Mouse (Mus musculus) lung, adult 2 months (tissue): ENCODE data around the gene Dennd2c. TPM values are rescaled to one million over a fixed set of nuclear protein-coding genes. Genes with fewer than 3 reads are reported as not detected.

Experiments used
- DNase-seq: peaks from one replicate; pipeline ENCODE4 v3.0.0; 2022
- H3K4me1 ChIP-seq: fragments of 200-500 bp; 2 replicates; pipeline ENCODE4 v1.6.1; 2011; ENCODE audit warnings: low read length; ENCODE audit not compliant: control insufficient read depth, insufficient read depth
- H3K4me3 ChIP-seq: fragments of 200-500 bp; replicated peaks from 2 replicates; pipeline ENCODE3; 2011; ENCODE audit warnings: low read depth, mild to moderate bottlenecking, control low read depth, low read length; ENCODE audit errors: extremely low read depth
- CTCF ChIP-seq: fragments of 200-500 bp; IDR thresholded peaks from 2 replicates; pipeline ENCODE4 v1.5.1; 2011; ENCODE audit warnings: mild to moderate bottlenecking, low read length, control low read depth; ENCODE audit not compliant: insufficient read depth
- POLR2A ChIP-seq: fragments of 200-500 bp; IDR thresholded peaks from 2 replicates; pipeline ENCODE4 v1.6.1; 2011; ENCODE audit warnings: low read depth, mild to moderate bottlenecking, control low read depth, low read length, borderline replicate concordance; ENCODE audit errors: extremely low read depth
- WGBS: fragments of 180-500 bp; shearing (Covaris S2); methylation state at CpG from one replicate; pipeline ENCODE4 v1.1.7; 2018; 5-methylcytosine and 5-hydroxymethylcytosine counted together
- polyA plus RNA-seq: library from polyadenylated mRNA; depleted of rRNA; stranded (reverse); fragments of >200 nt; gene quantifications from 2 replicates; pipeline ENCODE4 v1.2.3, GENCODE M21; 2012

Dennd2c gene
- polyA plus RNA-seq, 1 experiment: 3.7 TPM

- H3K4me3 ChIP-seq: no peak overlapping the region
- no peak for DNase-seq
- TF ChIP-seq POLR2A (no peak), CTCF (no peak)
- H3K4me1 ChIP-seq: no peaks in the 10 kb centered on the region
- 84% methylated on average over 9 of the region's 9 CpGs for WGBS
Measured at GRCm38 (mm10) chr3:103079301-103079700, 23.1 kb upstream of the Dennd2c start.

- no peak for DNase-seq
- WGBS: 54% methylated on average over 11 of the region's 11 CpGs
- Histone ChIP-seq H3K4me3 (no peak overlapping the region), H3K4me1 (no peaks in the 10 kb centered on the region)
- TF ChIP-seq CTCF (no peak), POLR2A (no peak)
Measured at GRCm38 (mm10) chr3:103081051-103081450, 21.4 kb upstream of the Dennd2c start.

GRCm38 (mm10) chr3:103081861-103082453 lies 20.4 kb upstream of the Dennd2c start:
- no peaks in the 10 kb centered on the region for H3K4me1 ChIP-seq
- no peak for TF ChIP-seq POLR2A
- no peak for TF ChIP-seq CTCF
- no peak overlapping the region for H3K4me3 ChIP-seq
- 81% methylated on average over 17 of the region's 17 CpGs for WGBS
- no peak for DNase-seq

- H3K4me1 ChIP-seq: no peaks in the 10 kb centered on the region
- no peak for DNase-seq
- H3K4me3 ChIP-seq: no peak overlapping the region
- TF ChIP-seq POLR2A (no peak), CTCF (no peak)
- 77% methylated on average over 5 of the region's 5 CpGs for WGBS
Measured at GRCm38 (mm10) chr3:103082761-103083160, 19.6 kb upstream of the Dennd2c start.

GRCm38 (mm10) chr3:103085986-103086385 lies 16.4 kb upstream of the Dennd2c start:
- TF ChIP-seq POLR2A: no peak
- no peak for TF ChIP-seq CTCF
- DNase-seq: no peak
- no peak overlapping the region for H3K4me3 ChIP-seq
- no peaks in the 10 kb centered on the region for H3K4me1 ChIP-seq
- WGBS: 77% methylated on average over 3 of the region's 3 CpGs

- WGBS: 79% methylated on average over 2 of the region's 2 CpGs
- H3K4me3 ChIP-seq: no peak overlapping the region
- no peak for DNase-seq
- no peaks in the 10 kb centered on the region for H3K4me1 ChIP-seq
- TF ChIP-seq CTCF (no peak), POLR2A (no peak)
Measured at GRCm38 (mm10) chr3:103091753-103092152, 10.7 kb upstream of the Dennd2c start.

GRCm38 (mm10) chr3:103098662-103099061 lies 3.7 kb upstream of the Dennd2c start:
- no peak for DNase-seq
- TF ChIP-seq CTCF: no peak
- TF ChIP-seq POLR2A: no peak
- Histone ChIP-seq H3K4me1 (peaks cover 5% of the 10 kb centered on the region), H3K4me3 (no peak overlapping the region)
- WGBS: 79% methylated on average over 23 of the region's 23 CpGs

GRCm38 (mm10) chr3:103099667-103100066 lies 2.7 kb upstream of the Dennd2c start:
- TF ChIP-seq CTCF: no peak
- TF ChIP-seq POLR2A: no peak
- no peak for DNase-seq
- 86% methylated on average over 6 of the region's 6 CpGs for WGBS
- H3K4me1 ChIP-seq: peaks cover 5% of the 10 kb centered on the region
- H3K4me3 ChIP-seq: no peak overlapping the region

- DNase-seq: no peak
- no peak for TF ChIP-seq CTCF
- TF ChIP-seq POLR2A: no peak
- H3K4me1 ChIP-seq: peaks cover 5% of the 10 kb centered on the region
- no peak overlapping the region for H3K4me3 ChIP-seq
- 30% methylated on average over 2 of the region's 2 CpGs for WGBS
Measured at GRCm38 (mm10) chr3:103100735-103101134, 1.7 kb upstream of the Dennd2c start.

- WGBS: 46% methylated on average over 5 of the region's 5 CpGs
Measured at GRCm38 (mm10) chr3:103101194-103101593, 1.2 kb upstream of the Dennd2c start.

GRCm38 (mm10) chr3:103101909-103102308 lies 495 bp upstream of the Dennd2c start:
- DNase-seq: no peak
- WGBS: under 1% methylated on average over 14 of the region's 14 CpGs
- TF ChIP-seq POLR2A: no peak
- TF ChIP-seq CTCF: no peak
- H3K4me1 ChIP-seq: peaks cover 5% of the 10 kb centered on the region
- peak overlapping the region; percentile 85 for H3K4me3 ChIP-seq

More at GRCm38 (mm10) chr3:103101194-103101593, 1.2 kb upstream of the Dennd2c start:
- Histone ChIP-seq H3K4me3 (no peak overlapping the region), H3K4me1 (peaks cover 5% of the 10 kb centered on the region)
- TF ChIP-seq POLR2A (no peak), CTCF (no peak)
- no peak for DNase-seq
